Mouse (Mus musculus) neural tube, embryonic 15.5 days (tissue): ENCODE data around the gene Fgf14. TPM values are rescaled to one million over a fixed set of nuclear protein-coding genes. Genes with fewer than 3 reads are reported as not detected.

ENCODE experiments used
- ATAC-seq: fragments of 200-750 bp; cut with Nextera tagmentation; 2 replicates; pipeline ENCODE4 v1.8.0; 2017; ENCODE audit warnings: mild to moderate bottlenecking, moderate TSS enrichment, moderate library complexity; ENCODE audit not compliant: low FRiP score
- H3K27ac ChIP-seq: fragments of 300-500 bp; sonication (generic); replicated peaks from 2 replicates; pipeline ENCODE4 v1.5.1; 2015; ENCODE audit warnings: mild to moderate bottlenecking, inconsistent platforms
- H3K27me3 ChIP-seq: fragments of 300-500 bp; sonication (generic); replicated peaks from 2 replicates; pipeline ENCODE4 v1.6.1; 2015; ENCODE audit warnings: inconsistent platforms
- H3K36me3 ChIP-seq: fragments of 300-500 bp; sonication (generic); 2 replicates; pipeline ENCODE4 v1.6.1; 2015; ENCODE audit warnings: inconsistent platforms
- H3K4me1 ChIP-seq: fragments of 300-500 bp; sonication (generic); 2 replicates; pipeline ENCODE4 v1.6.1; 2015; ENCODE audit warnings: inconsistent platforms
- H3K4me2 ChIP-seq: fragments of 300-500 bp; sonication (generic); 2 replicates; pipeline ENCODE4 v1.6.1; 2015; ENCODE audit warnings: inconsistent platforms, mild to moderate bottlenecking, moderate library complexity
- H3K4me3 ChIP-seq: fragments of 300-500 bp; sonication (generic); replicated peaks from 2 replicates; pipeline ENCODE4 v1.5.1; 2015; ENCODE audit warnings: mild to moderate bottlenecking, inconsistent platforms
- H3K9ac ChIP-seq: fragments of 300-500 bp; sonication (generic); replicated peaks from 2 replicates; pipeline ENCODE4 v1.6.1; 2015; ENCODE audit warnings: mild to moderate bottlenecking, inconsistent platforms
- H3K9me3 ChIP-seq: fragments of 300-500 bp; sonication (generic); replicated peaks from 2 replicates; pipeline ENCODE4 v1.6.1; 2016; ENCODE audit warnings: inconsistent platforms
- WGBS: fragments of 180-500 bp; shearing (Covaris S2); methylation state at CpG from one replicate; pipeline ENCODE4 v1.1.7; 2015; ENCODE audit warnings: mixed read lengths; 5-methylcytosine and 5-hydroxymethylcytosine counted together
- polyA plus RNA-seq: library from polyadenylated mRNA; unstranded; fragments of >200 nt; fragmentation: Nextera tagmentation; extraction: Ambion mirVana; gene quantifications from 2 replicates; pipeline ENCODE4 v1.2.1, GENCODE M21; 2015

Gene Fgf14
- polyA plus RNA-seq, 1 experiment from 2014 or later, result 33.4 TPM

- WGBS, result 61% methylated on average over 2 of the region's 2 CpGs
- Histone ChIP-seq H3K4me1 (no peaks in the 10 kb centered on the region), H3K4me3 (no peak overlapping the region), H3K27ac (no peak overlapping the region), H3K9ac (no peak overlapping the region), H3K4me2 (no peak overlapping the region), H3K27me3 (no peaks in the 10 kb centered on the region), H3K36me3 (no peaks in the 10 kb centered on the region), H3K9me3 (no peaks in the 10 kb centered on the region)
- ATAC-seq, result no peak
Observed at GRCm38 (mm10) chr14:123990591-123991195, 686.2 kb downstream of the Fgf14 start.

DNA sequence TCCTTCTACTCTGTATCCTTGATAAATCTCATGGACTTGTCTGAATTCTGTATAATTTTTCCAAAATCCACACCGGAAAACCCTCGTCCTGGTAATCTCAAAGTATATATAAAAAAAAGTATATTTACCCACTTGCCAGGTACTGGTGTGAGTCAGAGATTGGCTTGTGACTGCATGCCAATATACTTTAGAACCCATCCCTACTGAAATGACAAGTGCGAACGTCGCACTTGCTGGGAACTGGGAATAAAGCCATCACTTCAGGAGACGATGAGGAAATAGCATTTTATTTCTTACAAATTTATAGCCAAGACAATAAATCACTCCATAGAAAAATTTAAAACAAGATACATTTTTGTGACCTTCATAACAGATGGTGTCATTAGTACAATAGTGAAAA is 708.9 kb downstream of the Fgf14 start:
- ATAC-seq, result no peak
- H3K27ac ChIP-seq, result no peak overlapping the region
- H3K4me2 ChIP-seq, result no peak overlapping the region
- no peaks in the 10 kb centered on the region for H3K27me3 ChIP-seq
- H3K9me3 ChIP-seq, result no peaks in the 10 kb centered on the region
- H3K4me3 ChIP-seq, result no peak overlapping the region
- WGBS, result 76% methylated on average over 6 of the region's 6 CpGs
- no peaks in the 10 kb centered on the region for H3K36me3 ChIP-seq
- H3K4me1 ChIP-seq, result no peaks in the 10 kb centered on the region
- H3K9ac ChIP-seq, result no peak overlapping the region

- Histone ChIP-seq H3K27me3 (no peaks in the 10 kb centered on the region), H3K9ac (no peak overlapping the region), H3K27ac (no peak overlapping the region), H3K9me3 (no peaks in the 10 kb centered on the region), H3K36me3 (no peaks in the 10 kb centered on the region), H3K4me1 (no peaks in the 10 kb centered on the region), H3K4me3 (no peak overlapping the region), H3K4me2 (no peak overlapping the region)
- no peak for ATAC-seq
- WGBS, result 65% methylated on average over 2 of the region's 2 CpGs
Observed at GRCm38 (mm10) chr14:123966531-123966930, 710.4 kb downstream of the Fgf14 start.
